Mouse (Mus musculus): ENCODE data around the gene Dvl3. TPM values are rescaled to one million over a fixed set of nuclear protein-coding genes. Genes with fewer than 3 reads are reported as not detected.

The Dvl3 gene
- polyA plus RNA-seq, 1 experiment from 2014 or later, result 36.2 TPM

- H3K4me2 ChIP-seq (ENCODE audit: low read length), result no peak overlapping the region
- H3K4me1 ChIP-seq (ENCODE audit: control insufficient read depth, insufficient read depth, low read length), result no peaks in the 10 kb centered on the region
- no peak overlapping the region for H3K4me3 ChIP-seq (ENCODE audit: low read depth, low read length)
- no peak overlapping the region for H3K9ac ChIP-seq (ENCODE audit: low read depth, low read length)
- no peak overlapping the region for H3K27ac ChIP-seq (ENCODE audit: low read length)
- H3K9me3 ChIP-seq (replicated peaks; ENCODE audit: control insufficient read depth, low read length, poor library complexity, severe bottlenecking), result no peaks in the 10 kb centered on the region
- WGBS, result 84% methylated on average over 2 of the region's 2 CpGs
- no peaks in the 10 kb centered on the region for H3K27me3 ChIP-seq (ENCODE audit: control insufficient read depth, insufficient read depth, low read depth, low read length)
- ATAC-seq, result no peak
- no peaks in the 10 kb centered on the region for H3K36me3 ChIP-seq (ENCODE audit: control insufficient read depth, insufficient read depth, low read length)
Measured at GRCm38 (mm10) chr16:20489233-20489632, 27.5 kb upstream of the Dvl3 start.

- Histone ChIP-seq H3K4me1 (ENCODE audit: control insufficient read depth, insufficient read depth, low read length) (no peaks in the 10 kb centered on the region), H3K27me3 (ENCODE audit: control insufficient read depth, insufficient read depth, low read depth, low read length) (no peaks in the 10 kb centered on the region), H3K36me3 (ENCODE audit: control insufficient read depth, insufficient read depth, low read length) (no peaks in the 10 kb centered on the region), H3K9ac (ENCODE audit: low read depth, low read length) (no peak overlapping the region), H3K27ac (ENCODE audit: low read length) (no peak overlapping the region), H3K9me3 (replicated peaks; ENCODE audit: control insufficient read depth, low read length, poor library complexity, severe bottlenecking) (no peaks in the 10 kb centered on the region), H3K4me2 (ENCODE audit: low read length) (no peak overlapping the region), H3K4me3 (ENCODE audit: low read depth, low read length) (no peak overlapping the region)
- 57% methylated on average over 2 of the region's 2 CpGs for WGBS
- ATAC-seq, result no peak
Measured at GRCm38 (mm10) chr16:20490581-20490980, 26.2 kb upstream of the Dvl3 start.

- Histone ChIP-seq H3K36me3 (ENCODE audit: control insufficient read depth, insufficient read depth, low read length) (no peaks in the 10 kb centered on the region), H3K27me3 (ENCODE audit: control insufficient read depth, insufficient read depth, low read depth, low read length) (no peaks in the 10 kb centered on the region), H3K4me1 (ENCODE audit: control insufficient read depth, insufficient read depth, low read length) (no peaks in the 10 kb centered on the region), H3K4me2 (ENCODE audit: low read length) (no peak overlapping the region), H3K9ac (ENCODE audit: low read depth, low read length) (no peak overlapping the region), H3K4me3 (ENCODE audit: low read depth, low read length) (no peak overlapping the region), H3K9me3 (replicated peaks; ENCODE audit: control insufficient read depth, low read length, poor library complexity, severe bottlenecking) (no peaks in the 10 kb centered on the region), H3K27ac (ENCODE audit: low read length) (no peak overlapping the region)
- ATAC-seq, result no peak
- WGBS, result 86% methylated on average over 2 of the region's 2 CpGs
Measured at GRCm38 (mm10) chr16:20491301-20491700, 25.5 kb upstream of the Dvl3 start.

- 80% methylated on average over 2 of the region's 2 CpGs for WGBS
- Histone ChIP-seq H3K4me2 (ENCODE audit: low read length) (no peak overlapping the region), H3K9ac (ENCODE audit: low read depth, low read length) (no peak overlapping the region), H3K4me1 (ENCODE audit: control insufficient read depth, insufficient read depth, low read length) (peaks cover 8% of the 10 kb centered on the region; the same call in 1 of the 2 replicates), H3K27me3 (ENCODE audit: control insufficient read depth, insufficient read depth, low read depth, low read length) (no peaks in the 10 kb centered on the region), H3K27ac (ENCODE audit: low read length) (no peak overlapping the region), H3K9me3 (replicated peaks; ENCODE audit: control insufficient read depth, low read length, poor library complexity, severe bottlenecking) (no peaks in the 10 kb centered on the region), H3K4me3 (ENCODE audit: low read depth, low read length) (no peak overlapping the region), H3K36me3 (ENCODE audit: control insufficient read depth, insufficient read depth, low read length) (no peaks in the 10 kb centered on the region)
- no peak for ATAC-seq
Measured at GRCm38 (mm10) chr16:20493452-20493851, 23.3 kb upstream of the Dvl3 start.

GRCm38 (mm10) chr16:20496671-20497600 is 19.8 kb upstream of the Dvl3 start:
- Histone ChIP-seq H3K9me3 (replicated peaks; ENCODE audit: control insufficient read depth, low read length, poor library complexity, severe bottlenecking) (no peaks in the 10 kb centered on the region), H3K36me3 (ENCODE audit: control insufficient read depth, insufficient read depth, low read length) (peaks cover 12% of the 10 kb centered on the region), H3K9ac (ENCODE audit: low read depth, low read length) (0 out of 2 replicates have a peak overlapping the region, but pooled peaks have one; percentile 41), H3K4me3 (ENCODE audit: low read depth, low read length) (peak overlapping the region; percentile 18; the same call in 1 of the 2 replicates), H3K27me3 (ENCODE audit: control insufficient read depth, insufficient read depth, low read depth, low read length) (no peaks in the 10 kb centered on the region), H3K4me2 (ENCODE audit: low read length) (peak overlapping the region; percentile 53), H3K27ac (ENCODE audit: low read length) (no peak overlapping the region), H3K4me1 (ENCODE audit: control insufficient read depth, insufficient read depth, low read length) (peaks cover 18% of the 10 kb centered on the region)
- 17% methylated on average over 25 of the region's 25 CpGs for WGBS
- peak; percentile 12; the same call in 1 of the 2 replicates for ATAC-seq

- ATAC-seq, result no peak; the same call in 1 of the 2 replicates
- Histone ChIP-seq H3K27me3 (ENCODE audit: control insufficient read depth, insufficient read depth, low read depth, low read length) (no peaks in the 10 kb centered on the region), H3K27ac (ENCODE audit: low read length) (peak overlapping the region; percentile 84), H3K36me3 (ENCODE audit: control insufficient read depth, insufficient read depth, low read length) (peaks cover 24% of the 10 kb centered on the region), H3K9ac (ENCODE audit: low read depth, low read length) (peak overlapping the region; percentile 87), H3K4me2 (ENCODE audit: low read length) (peak overlapping the region; percentile 89), H3K4me3 (ENCODE audit: low read depth, low read length) (peak overlapping the region; percentile 90), H3K9me3 (replicated peaks; ENCODE audit: control insufficient read depth, low read length, poor library complexity, severe bottlenecking) (no peaks in the 10 kb centered on the region), H3K4me1 (ENCODE audit: control insufficient read depth, insufficient read depth, low read length) (peaks cover 18% of the 10 kb centered on the region)
- WGBS, result 11% methylated on average over 16 of the region's 16 CpGs
Measured at GRCm38 (mm10) chr16:20497980-20498676, 18.7 kb upstream of the Dvl3 start.

GRCm38 (mm10) chr16:20498677-20499475 is 17.9 kb upstream of the Dvl3 start, which contains the start of gene Eif2b5:
Eif2b5 (plus strand) TSS chr16:20498817.
- no peaks in the 10 kb centered on the region for H3K27me3 ChIP-seq (ENCODE audit: control insufficient read depth, insufficient read depth, low read depth, low read length)
- ATAC-seq, result peak; percentile 96
- H3K9ac ChIP-seq (ENCODE audit: low read depth, low read length), result peak within 1 kb of the TSS; percentile 87
- no peaks in the 10 kb centered on the region for H3K9me3 ChIP-seq (replicated peaks; ENCODE audit: control insufficient read depth, low read length, poor library complexity, severe bottlenecking)
- peak within 1 kb of the TSS; percentile 84 for H3K27ac ChIP-seq (ENCODE audit: low read length)
- H3K36me3 ChIP-seq (ENCODE audit: control insufficient read depth, insufficient read depth, low read length), result peaks cover 29% of the 10 kb centered on the region
- peak within 1 kb of the TSS; percentile 90 for H3K4me3 ChIP-seq (ENCODE audit: low read depth, low read length)
- WGBS, result under 1% methylated on average over 49 of the region's 49 CpGs
- peak within 1 kb of the TSS; percentile 89 for H3K4me2 ChIP-seq (ENCODE audit: low read length)
- peaks cover 18% of the 10 kb centered on the region for H3K4me1 ChIP-seq (ENCODE audit: control insufficient read depth, insufficient read depth, low read length)

GRCm38 (mm10) chr16:20506000-20506399 is 10.8 kb upstream of the Dvl3 start:
- Histone ChIP-seq H3K4me2 (ENCODE audit: low read length) (no peak overlapping the region), H3K4me1 (ENCODE audit: control insufficient read depth, insufficient read depth, low read length) (no peaks in the 10 kb centered on the region), H3K27ac (ENCODE audit: low read length) (no peak overlapping the region), H3K4me3 (ENCODE audit: low read depth, low read length) (no peak overlapping the region), H3K27me3 (ENCODE audit: control insufficient read depth, insufficient read depth, low read depth, low read length) (no peaks in the 10 kb centered on the region), H3K9ac (ENCODE audit: low read depth, low read length) (no peak overlapping the region), H3K9me3 (replicated peaks; ENCODE audit: control insufficient read depth, low read length, poor library complexity, severe bottlenecking) (no peaks in the 10 kb centered on the region), H3K36me3 (ENCODE audit: control insufficient read depth, insufficient read depth, low read length) (peaks cover 80% of the 10 kb centered on the region)
- 92% methylated on average over 8 of the region's 8 CpGs for WGBS
- ATAC-seq, result no peak
